Mouse (Mus musculus) cortical plate, adult 2 months (tissue): ENCODE results near the gene Ddx46. TPM values are rescaled to one million over a fixed set of nuclear protein-coding genes. Genes with fewer than 3 reads are reported as not detected.

Experiments used
- H3K27ac ChIP-seq: fragments of 200-500 bp; 2 replicates; pipeline ENCODE4 v1.5.1; 2012; ENCODE audit warnings: low read length, control low read depth, inconsistent platforms; ENCODE audit not compliant: insufficient read depth
- H3K4me1 ChIP-seq: fragments of 200-500 bp; 2 replicates; pipeline ENCODE4 v1.6.1; 2011; ENCODE audit warnings: low read length; ENCODE audit not compliant: control insufficient read depth, insufficient read depth
- H3K4me3 ChIP-seq: fragments of 200-500 bp; 2 replicates; pipeline ENCODE4 v1.5.1; 2011; ENCODE audit warnings: mild to moderate bottlenecking, low read length, control low read depth; ENCODE audit not compliant: insufficient read depth
- CTCF ChIP-seq: fragments of 200-500 bp; IDR thresholded peaks from 2 replicates; pipeline ENCODE4 v1.5.1; 2011; ENCODE audit warnings: mild to moderate bottlenecking, control low read depth, low read length; ENCODE audit not compliant: insufficient read depth; ENCODE audit errors: extremely low read depth
- POLR2A ChIP-seq: fragments of 200-500 bp; IDR thresholded peaks from 2 replicates; pipeline ENCODE4 v1.6.1; 2011; ENCODE audit warnings: mild to moderate bottlenecking, low read length, control low read depth; ENCODE audit not compliant: insufficient read depth; ENCODE audit errors: extremely low read depth
- polyA plus RNA-seq: library from polyadenylated mRNA; depleted of rRNA; stranded (reverse); fragments of >200 nt; gene quantifications from 2 replicates; pipeline ENCODE4 v1.2.3, GENCODE M21; 2012; rRNA removed

Gene Ddx46
- polyA plus RNA-seq, 1 experiment, result 44.5 TPM

GRCm38 (mm10) chr13:55715167-55715512 lies 80.3 kb downstream of the Ddx46 start:
- TF ChIP-seq POLR2A (no peak), CTCF (no peak)
- H3K4me1 ChIP-seq, result peaks cover 4% of the 10 kb centered on the region; the same call in 1 of the 2 replicates
- H3K4me3 ChIP-seq, result peak overlapping the region; percentile 83
- H3K27ac ChIP-seq, result peak overlapping the region; percentile 98

GRCm38 (mm10) chr13:55715908-55716510 lies 81.2 kb downstream of the Ddx46 start:
- Histone ChIP-seq H3K4me1 (peaks cover 4% of the 10 kb centered on the region; the same call in 1 of the 2 replicates), H3K27ac (no peak overlapping the region), H3K4me3 (no peak overlapping the region)
- TF ChIP-seq CTCF, result no peak
- TF ChIP-seq POLR2A, result no peak

GRCm38 (mm10) chr13:55721516-55721915 lies 86.7 kb downstream of the Ddx46 start:
- H3K4me1 ChIP-seq, result no peaks in the 10 kb centered on the region
- no peak overlapping the region for H3K4me3 ChIP-seq
- no peak for TF ChIP-seq CTCF
- no peak for TF ChIP-seq POLR2A
- no peak overlapping the region for H3K27ac ChIP-seq

GRCm38 (mm10) chr13:55721995-55722394 lies 87.2 kb downstream of the Ddx46 start:
- TF ChIP-seq CTCF, result no peak
- TF ChIP-seq POLR2A, result no peak
- no peak overlapping the region for H3K4me3 ChIP-seq
- H3K4me1 ChIP-seq, result no peaks in the 10 kb centered on the region
- no peak overlapping the region for H3K27ac ChIP-seq

- Histone ChIP-seq H3K4me1 (no peaks in the 10 kb centered on the region), H3K4me3 (peak overlapping the region; percentile 92), H3K27ac (peak overlapping the region; percentile 97)
- TF ChIP-seq CTCF (0 out of 2 replicates have a peak, but pooled peaks have one; percentile 3), POLR2A (no peak)
Observed at GRCm38 (mm10) chr13:55726598-55727119, 91.8 kb downstream of the Ddx46 start.

GRCm38 (mm10) chr13:55727120-55727838 lies 92.5 kb downstream of the Ddx46 start, which contains the start of gene Pcbd2:
Gene Pcbd2 (plus strand): TSS chr13:55727368.
- TF ChIP-seq POLR2A (peak; percentile 14; the same call in 1 of the 2 replicates), CTCF (no peak)
- peak within 1 kb of the TSS; percentile 97 for H3K27ac ChIP-seq
- peak within 1 kb of the TSS; percentile 92 for H3K4me3 ChIP-seq
- no peaks in the 10 kb centered on the region for H3K4me1 ChIP-seq

- Histone ChIP-seq H3K4me1 (no peaks in the 10 kb centered on the region), H3K4me3 (peak overlapping the region; percentile 92), H3K27ac (peak overlapping the region; percentile 97)
- no peak for TF ChIP-seq POLR2A
- peak; percentile 51; the same call in 1 of the 2 replicates for TF ChIP-seq CTCF
Observed at GRCm38 (mm10) chr13:55727839-55728238, 93.0 kb downstream of the Ddx46 start.

GRCm38 (mm10) chr13:55730716-55731115 lies 95.9 kb downstream of the Ddx46 start:
- TF ChIP-seq POLR2A (no peak), CTCF (no peak)
- no peak overlapping the region for H3K4me3 ChIP-seq
- H3K4me1 ChIP-seq, result no peaks in the 10 kb centered on the region
- no peak overlapping the region for H3K27ac ChIP-seq

Other genes with a start within 250 kb of the Ddx46 start
- 0.21 and 0.30 TPM in 2 replicates for gene Slc34a1, start 236.8 kb upstream of the Ddx46 start, polyA plus RNA-seq
- gene Pfn3, start 219.8 kb upstream of the Ddx46 start, polyA plus RNA-seq, result 0.40 and 0.56 TPM in 2 replicates
- 0.63 and 1.0 TPM in 2 replicates for gene F12, start 208.2 kb upstream of the Ddx46 start, polyA plus RNA-seq
- gene Grk6, start 190.0 kb upstream of the Ddx46 start, polyA plus RNA-seq, result 75.3 and 80.1 TPM in 2 replicates
- 68.1 and 73.5 TPM in 2 replicates for gene Prr7, start 170.8 kb upstream of the Ddx46 start, polyA plus RNA-seq
- 336 and 368 TPM in 2 replicates for gene Dbn1, start 146.9 kb upstream of the Ddx46 start, polyA plus RNA-seq
- gene Pdlim7, start 121.4 kb upstream of the Ddx46 start, polyA plus RNA-seq, result 168 and 171 TPM in 2 replicates
- 15.6 and 16.8 TPM in 2 replicates for gene Dok3, start 105.7 kb upstream of the Ddx46 start, polyA plus RNA-seq
- 81.1 and 87.4 TPM in 2 replicates for gene Ddx41, start 98.4 kb upstream of the Ddx46 start, polyA plus RNA-seq
- gene Fam193b, start 63.9 kb upstream of the Ddx46 start, polyA plus RNA-seq, result 138 and 157 TPM in 2 replicates
- gene Tmed9, start 61.3 kb upstream of the Ddx46 start, polyA plus RNA-seq, result 111 and 125 TPM in 2 replicates
- gene B4galt7, start 35.1 kb upstream of the Ddx46 start, polyA plus RNA-seq, result 30.8 and 31.1 TPM in 2 replicates
- gene Caml, start 12.0 kb upstream of the Ddx46 start, polyA plus RNA-seq, result 67.2 and 73.7 TPM in 2 replicates
- gene B230219D22Rik, start 58.1 kb downstream of the Ddx46 start, polyA plus RNA-seq, result 62.5 and 65.3 TPM in 2 replicates
- 63.9 and 66.4 TPM in 2 replicates for gene Txndc15, start 79.6 kb downstream of the Ddx46 start, polyA plus RNA-seq
- gene Pcbd2, start 92.3 kb downstream of the Ddx46 start, polyA plus RNA-seq, result 31.6 and 32.2 TPM in 2 replicates
- 0.38 and 0.44 TPM in 2 replicates for gene Catsper3, start 149.5 kb downstream of the Ddx46 start, polyA plus RNA-seq
- gene Pitx1, start 201.2 kb downstream of the Ddx46 start, polyA plus RNA-seq, result not detected in 2 replicates